Mouse (Mus musculus): Measurements from ENCODE around the gene Agap2. TPM values are rescaled to one million over a fixed set of nuclear protein-coding genes. Genes with fewer than 3 reads are reported as not detected.
"Not testable (repeated sequence)": the region's sequence is repeated elsewhere in the genome, so short reads cannot be mapped to it uniquely, and the experiment has no call there.

The Agap2 gene
- polyA plus RNA-seq, 1 experiment from 2014 or later = 0.05 TPM

- ATAC-seq (ENCODE audit: insufficient number of reproducible peaks, low FRiP score, low TSS enrichment, low read depth) (peak; percentile 62; the same call in 1 of the 2 replicates), DNase-seq (ENCODE audit: low spot score) (peak; percentile 55)
- WGBS = 8% methylated on average over 30 of the region's 30 CpGs
- peaks cover 32% of the 10 kb centered on the region for H3K36me3 ChIP-seq (ENCODE audit: control insufficient read depth, insufficient read depth, low read length)
- peak overlapping the region; percentile 73 for H3K9ac ChIP-seq (ENCODE audit: low read length)
- peaks cover 11% of the 10 kb centered on the region for H3K4me1 ChIP-seq (ENCODE audit: control insufficient read depth, insufficient read depth, low read length)
- H3K9me3 ChIP-seq (ENCODE audit: control insufficient read depth, low read length) = no peaks in the 10 kb centered on the region
- no peaks in the 10 kb centered on the region for H3K27me3 ChIP-seq (ENCODE audit: control insufficient read depth, insufficient read depth, low read length)
- H3K4me3 ChIP-seq (ENCODE audit: low read depth, low read length) = peak overlapping the region; percentile 66
- H3K27ac ChIP-seq (replicated peaks; ENCODE audit: low read depth, low read length) = peak overlapping the region; percentile 71
- peak overlapping the region; percentile 89 for H3K4me2 ChIP-seq (ENCODE audit: low read depth, severe bottlenecking)
Observed at GRCm38 (mm10) chr10:127069281-127070189, 5.5 kb upstream of the Agap2 start.

- Histone ChIP-seq H3K4me1 (ENCODE audit: control insufficient read depth, insufficient read depth, low read length) (peaks cover 7% of the 10 kb centered on the region; the same call in 1 of the 2 replicates), H3K4me2 (ENCODE audit: low read depth, severe bottlenecking) (peak within 1 kb of the TSS; percentile 89), H3K9me3 (ENCODE audit: control insufficient read depth, low read length) (no peaks in the 10 kb centered on the region), H3K27me3 (ENCODE audit: control insufficient read depth, insufficient read depth, low read length) (no peaks in the 10 kb centered on the region), H3K36me3 (ENCODE audit: control insufficient read depth, insufficient read depth, low read length) (peaks cover 24% of the 10 kb centered on the region), H3K27ac (replicated peaks; ENCODE audit: low read depth, low read length) (peak within 1 kb of the TSS; percentile 71), H3K9ac (ENCODE audit: low read length) (peak within 1 kb of the TSS; percentile 73), H3K4me3 (ENCODE audit: low read depth, low read length) (peak within 1 kb of the TSS; percentile 66)
- WGBS = 2% methylated on average over 36 of the region's 36 CpGs
- DNase-seq (ENCODE audit: low spot score) (peak; percentile 90), ATAC-seq (ENCODE audit: insufficient number of reproducible peaks, low FRiP score, low TSS enrichment, low read depth) (peak; percentile 85)
Observed at GRCm38 (mm10) chr10:127070190-127071121, 4.6 kb upstream of the Agap2 start, which contains the start of gene Tspan31. Gene Tspan31 (minus strand): TSS chr10:127070264.

GRCm38 (mm10) chr10:127071203-127071602, 3.9 kb upstream of the Agap2 start:
- 78% methylated on average over 9 of the region's 9 CpGs for WGBS
- no peak for ATAC-seq (ENCODE audit: insufficient number of reproducible peaks, low FRiP score, low TSS enrichment, low read depth)
- Histone ChIP-seq H3K36me3 (ENCODE audit: control insufficient read depth, insufficient read depth, low read length) (peaks cover 16% of the 10 kb centered on the region), H3K4me2 (ENCODE audit: low read depth, severe bottlenecking) (peak overlapping the region; percentile 89), H3K27me3 (ENCODE audit: control insufficient read depth, insufficient read depth, low read length) (0 out of 2 replicates have a peak, but pooled peaks cover 2% of the 10 kb centered on the region), H3K4me3 (ENCODE audit: low read depth, low read length) (peak overlapping the region; percentile 66), H3K27ac (replicated peaks; ENCODE audit: low read depth, low read length) (no peak overlapping the region), H3K9ac (ENCODE audit: low read length) (no peak overlapping the region), H3K9me3 (ENCODE audit: control insufficient read depth, low read length) (no peaks in the 10 kb centered on the region), H3K4me1 (ENCODE audit: control insufficient read depth, insufficient read depth, low read length) (peaks cover 7% of the 10 kb centered on the region; the same call in 1 of the 2 replicates)
- DNase-seq (ENCODE audit: low spot score) = no peak

GRCm38 (mm10) chr10:127072270-127072669, 2.8 kb upstream of the Agap2 start:
- not testable (repeated sequence) for H3K9ac ChIP-seq (ENCODE audit: low read length); H3K4me1 ChIP-seq (ENCODE audit: control insufficient read depth, insufficient read depth, low read length); H3K36me3 ChIP-seq (ENCODE audit: control insufficient read depth, insufficient read depth, low read length); H3K4me2 ChIP-seq (ENCODE audit: low read depth, severe bottlenecking); H3K27me3 ChIP-seq (ENCODE audit: control insufficient read depth, insufficient read depth, low read length); H3K9me3 ChIP-seq (ENCODE audit: control insufficient read depth, low read length); ATAC-seq (ENCODE audit: insufficient number of reproducible peaks, low FRiP score, low TSS enrichment, low read depth); H3K27ac ChIP-seq (replicated peaks; ENCODE audit: low read depth, low read length); H3K4me3 ChIP-seq (ENCODE audit: low read depth, low read length); DNase-seq (ENCODE audit: low spot score)
- 91% methylated on average over 4 of the region's 4 CpGs for WGBS

GRCm38 (mm10) chr10:127072969-127073368, 2.1 kb upstream of the Agap2 start:
- H3K4me2 ChIP-seq (ENCODE audit: low read depth, severe bottlenecking) = not testable (repeated sequence)

GRCm38 (mm10) chr10:127073981-127074380, 1.1 kb upstream of the Agap2 start:
- H3K36me3 ChIP-seq (ENCODE audit: control insufficient read depth, insufficient read depth, low read length) = no peaks in the 10 kb centered on the region
- peaks cover 24% of the 10 kb centered on the region for H3K27me3 ChIP-seq (ENCODE audit: control insufficient read depth, insufficient read depth, low read length)
- H3K27ac ChIP-seq (replicated peaks; ENCODE audit: low read depth, low read length) = no peak overlapping the region
- no peaks in the 10 kb centered on the region for H3K9me3 ChIP-seq (ENCODE audit: control insufficient read depth, low read length)
- H3K4me2 ChIP-seq (ENCODE audit: low read depth, severe bottlenecking) = no peak overlapping the region
- H3K4me1 ChIP-seq (ENCODE audit: control insufficient read depth, insufficient read depth, low read length) = peaks cover 11% of the 10 kb centered on the region; the same call in 1 of the 2 replicates
- 90% methylated on average over 1 of the region's 1 CpGs for WGBS
- no peak for ATAC-seq (ENCODE audit: insufficient number of reproducible peaks, low FRiP score, low TSS enrichment, low read depth)
- H3K9ac ChIP-seq (ENCODE audit: low read length) = no peak overlapping the region
- DNase-seq (ENCODE audit: low spot score) = no peak
- H3K4me3 ChIP-seq (ENCODE audit: low read depth, low read length) = no peak overlapping the region

More at GRCm38 (mm10) chr10:127072969-127073368, 2.1 kb upstream of the Agap2 start:
- H3K27ac ChIP-seq (replicated peaks; ENCODE audit: low read depth, low read length); H3K9ac ChIP-seq (ENCODE audit: low read length); H3K9me3 ChIP-seq (ENCODE audit: control insufficient read depth, low read length); H3K36me3 ChIP-seq (ENCODE audit: control insufficient read depth, insufficient read depth, low read length); DNase-seq (ENCODE audit: low spot score); H3K4me1 ChIP-seq (ENCODE audit: control insufficient read depth, insufficient read depth, low read length); H3K4me3 ChIP-seq (ENCODE audit: low read depth, low read length); ATAC-seq (ENCODE audit: insufficient number of reproducible peaks, low FRiP score, low TSS enrichment, low read depth): not testable (repeated sequence)
- H3K27me3 ChIP-seq (ENCODE audit: control insufficient read depth, insufficient read depth, low read length) = peaks cover 14% of the 10 kb centered on the region
- WGBS = 80% methylated on average over 2 of the region's 2 CpGs

- Histone ChIP-seq H3K27ac (replicated peaks; ENCODE audit: low read depth, low read length) (no peak overlapping the region), H3K4me2 (ENCODE audit: low read depth, severe bottlenecking) (no peak overlapping the region), H3K4me3 (ENCODE audit: low read depth, low read length) (no peak overlapping the region), H3K36me3 (ENCODE audit: control insufficient read depth, insufficient read depth, low read length) (no peaks in the 10 kb centered on the region), H3K27me3 (ENCODE audit: control insufficient read depth, insufficient read depth, low read length) (peaks cover 40% of the 10 kb centered on the region), H3K4me1 (ENCODE audit: control insufficient read depth, insufficient read depth, low read length) (peaks cover 19% of the 10 kb centered on the region), H3K9ac (ENCODE audit: low read length) (no peak overlapping the region), H3K9me3 (ENCODE audit: control insufficient read depth, low read length) (0 out of 2 replicates have a peak, but pooled peaks cover 3% of the 10 kb centered on the region)
- WGBS = 71% methylated on average over 8 of the region's 8 CpGs
- DNase-seq (ENCODE audit: low spot score) (no peak), ATAC-seq (ENCODE audit: insufficient number of reproducible peaks, low FRiP score, low TSS enrichment, low read depth) (no peak)
Observed at GRCm38 (mm10) chr10:127075651-127076050, 567 bp downstream of the Agap2 start.

- Histone ChIP-seq H3K9me3 (ENCODE audit: control insufficient read depth, low read length) (0 out of 2 replicates have a peak, but pooled peaks cover 3% of the 10 kb centered on the region), H3K9ac (ENCODE audit: low read length) (no peak overlapping the region), H3K4me1 (ENCODE audit: control insufficient read depth, insufficient read depth, low read length) (peaks cover 21% of the 10 kb centered on the region), H3K27ac (replicated peaks; ENCODE audit: low read depth, low read length) (no peak overlapping the region), H3K36me3 (ENCODE audit: control insufficient read depth, insufficient read depth, low read length) (no peaks in the 10 kb centered on the region), H3K4me3 (ENCODE audit: low read depth, low read length) (no peak overlapping the region), H3K27me3 (ENCODE audit: control insufficient read depth, insufficient read depth, low read length) (peaks cover 45% of the 10 kb centered on the region), H3K4me2 (ENCODE audit: low read depth, severe bottlenecking) (no peak overlapping the region)
- WGBS = 32% methylated on average over 4 of the region's 4 CpGs
- DNase-seq (ENCODE audit: low spot score) (no peak), ATAC-seq (ENCODE audit: insufficient number of reproducible peaks, low FRiP score, low TSS enrichment, low read depth) (no peak)
Observed at GRCm38 (mm10) chr10:127076082-127076481, 998 bp downstream of the Agap2 start.
